Mouse (Mus musculus) kidney, adult 2 months (tissue): ENCODE measurements around the gene Tbxas1. TPM values are rescaled to one million over a fixed set of nuclear protein-coding genes. Genes with fewer than 3 reads are reported as not detected.

ENCODE experiments used
- DNase-seq: peaks from one replicate; pipeline ENCODE4 v3.0.0; 2021
- H3K27ac ChIP-seq: fragments of 200-500 bp; 2 replicates; pipeline ENCODE4 v1.5.1; 2012; ENCODE audit warnings: low read depth, low read length, control low read depth, inconsistent platforms; ENCODE audit not compliant: insufficient read depth
- H3K27me3 ChIP-seq: fragments of 200-500 bp; replicated peaks from 2 replicates; pipeline ENCODE4 v1.6.1; 2012; ENCODE audit warnings: mild to moderate bottlenecking, moderate library complexity, low read length, inconsistent platforms; ENCODE audit not compliant: control insufficient read depth, insufficient read depth
- H3K36me3 ChIP-seq: fragments of 200-500 bp; 2 replicates; pipeline ENCODE4 v1.6.1; 2012; ENCODE audit warnings: mild to moderate bottlenecking, moderate library complexity, low read length, inconsistent platforms; ENCODE audit not compliant: control insufficient read depth, insufficient read depth
- H3K4me1 ChIP-seq: fragments of 200-500 bp; 2 replicates; pipeline ENCODE4 v1.6.1; 2011; ENCODE audit warnings: low read length; ENCODE audit not compliant: control insufficient read depth, insufficient read depth
- H3K4me3 ChIP-seq: fragments of 200-500 bp; 2 replicates; pipeline ENCODE4 v1.5.1; 2011; ENCODE audit warnings: mild to moderate bottlenecking, low read depth, low read length, control low read depth; ENCODE audit not compliant: insufficient read depth
- CTCF ChIP-seq: fragments of 200-500 bp; conservative IDR thresholded peaks from 2 replicates; pipeline ENCODE4 v1.5.1; 2011; ENCODE audit warnings: low read depth, mild to moderate bottlenecking, control low read depth, low read length, moderate library complexity, mixed read lengths; ENCODE audit not compliant: insufficient read depth, insufficient read length
- POLR2A ChIP-seq: fragments of 200-500 bp; IDR thresholded peaks from one replicate; pipeline ENCODE4 v1.6.1; 2011; ENCODE audit warnings: low read depth, low read length, control low read depth
- WGBS: fragments of 180-500 bp; shearing (Covaris S2); methylation state at CpG from one replicate; pipeline ENCODE4 v1.1.7; 2018; 5-methylcytosine and 5-hydroxymethylcytosine counted together
- polyA plus RNA-seq: library from polyadenylated mRNA; depleted of rRNA; stranded (reverse); fragments of >200 nt; gene quantifications from 2 replicates; pipeline ENCODE4 v1.2.3, GENCODE M21; 2012

Gene Tbxas1
- polyA plus RNA-seq, 1 experiment = 19.5 TPM

GRCm38 (mm10) chr6:38976355-38976754, 101.2 kb downstream of the Tbxas1 start:
- WGBS = 74% methylated on average over 2 of the region's 2 CpGs
- no peaks in the 10 kb centered on the region for H3K27me3 ChIP-seq
- H3K36me3 ChIP-seq = no peaks in the 10 kb centered on the region
- TF ChIP-seq POLR2A = no peak
- no peak for TF ChIP-seq CTCF
- DNase-seq = no peak
- H3K4me1 ChIP-seq = peaks cover 25% of the 10 kb centered on the region
- H3K4me3 ChIP-seq = no peak overlapping the region
- 0 out of 2 replicates have a peak overlapping the region, but pooled peaks have one; percentile 5 for H3K27ac ChIP-seq

DNA sequence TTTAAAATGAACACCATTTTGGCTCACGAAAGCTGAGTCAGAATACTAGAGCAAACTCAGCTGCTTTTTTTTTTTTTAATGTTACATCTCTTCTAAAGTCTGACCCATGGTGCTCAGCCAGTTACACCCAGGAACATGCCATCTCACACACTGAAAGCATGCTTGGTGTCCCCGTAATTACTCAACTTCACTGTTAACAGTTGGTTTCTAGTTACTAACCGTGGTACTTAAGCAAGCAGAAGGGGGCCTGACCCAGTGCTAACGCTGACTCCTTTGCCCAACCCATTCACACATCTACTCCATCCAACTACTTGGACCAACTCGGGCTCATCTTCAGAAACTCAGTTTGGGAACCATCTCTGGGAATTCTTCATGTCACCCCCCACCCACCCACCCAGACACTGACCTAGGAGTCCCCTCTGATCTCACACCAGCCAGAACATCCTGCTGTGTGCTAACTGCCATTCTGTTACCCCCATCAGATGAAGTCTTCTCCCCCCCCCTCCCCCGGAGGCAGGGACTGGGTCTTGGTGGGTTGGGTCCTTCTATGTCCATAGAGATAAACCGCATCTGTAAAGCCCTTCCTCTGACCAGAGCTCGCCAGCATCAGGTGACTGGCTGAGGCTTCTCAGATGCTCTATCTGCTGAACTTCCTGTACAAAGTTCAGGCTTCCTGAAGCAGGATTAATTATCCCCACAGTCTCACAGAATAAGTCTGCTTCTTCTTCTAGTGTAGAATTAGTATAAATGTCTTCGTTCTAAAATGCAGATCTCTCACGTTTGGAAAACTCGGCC, 105.9 kb downstream of the Tbxas1 start:
- WGBS = 61% methylated on average over 11 of the region's 11 CpGs
- peak overlapping the region; percentile 98 for H3K27ac ChIP-seq
- no peak overlapping the region for H3K4me3 ChIP-seq
- peaks cover 13% of the 10 kb centered on the region; the same call in 1 of the 2 replicates for H3K4me1 ChIP-seq
- TF ChIP-seq POLR2A = no peak
- no peak for TF ChIP-seq CTCF
- H3K27me3 ChIP-seq = no peaks in the 10 kb centered on the region
- DNase-seq = peak; percentile 85
- H3K36me3 ChIP-seq = no peaks in the 10 kb centered on the region

- DNase-seq = no peak
- Histone ChIP-seq H3K27ac (peak overlapping the region; percentile 98), H3K27me3 (no peaks in the 10 kb centered on the region), H3K36me3 (no peaks in the 10 kb centered on the region), H3K4me1 (peaks cover 13% of the 10 kb centered on the region; the same call in 1 of the 2 replicates), H3K4me3 (no peak overlapping the region)
- no peak for TF ChIP-seq CTCF
- TF ChIP-seq POLR2A = no peak
- 78% methylated on average over 8 of the region's 8 CpGs for WGBS
Measured at GRCm38 (mm10) chr6:38982071-38982470, 106.9 kb downstream of the Tbxas1 start.

DNA sequence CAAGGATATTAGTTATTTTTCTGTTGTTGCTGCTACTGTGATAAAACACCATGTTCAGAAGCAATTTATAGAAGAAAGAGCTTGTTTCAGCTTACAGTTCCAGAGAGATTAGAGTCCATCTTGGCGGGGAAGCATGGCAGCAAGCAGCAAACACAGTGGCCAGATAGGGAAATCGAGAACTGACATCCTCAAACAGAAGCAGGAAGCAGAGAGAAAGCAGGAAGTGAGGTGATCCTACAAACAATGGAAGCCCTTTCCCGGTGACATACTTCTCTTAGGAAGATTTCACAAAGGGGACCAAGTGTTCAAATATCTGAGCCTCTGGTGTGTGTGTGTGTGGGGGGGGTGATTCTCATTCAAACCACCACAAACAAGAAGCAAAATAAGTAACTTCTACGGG, 107.5 kb downstream of the Tbxas1 start:
- Histone ChIP-seq H3K27me3 (no peaks in the 10 kb centered on the region), H3K27ac (peak overlapping the region; percentile 98), H3K4me1 (peaks cover 13% of the 10 kb centered on the region; the same call in 1 of the 2 replicates), H3K4me3 (no peak overlapping the region), H3K36me3 (no peaks in the 10 kb centered on the region)
- TF ChIP-seq POLR2A (no peak), CTCF (no peak)
- WGBS = 46% methylated on average over 4 of the region's 4 CpGs
- peak; percentile 59 for DNase-seq

GRCm38 (mm10) chr6:38983060-38983459, 107.9 kb downstream of the Tbxas1 start:
- H3K27ac ChIP-seq = peak overlapping the region; percentile 98
- no peaks in the 10 kb centered on the region for H3K27me3 ChIP-seq
- H3K4me3 ChIP-seq = peak overlapping the region; percentile 42
- peaks cover 13% of the 10 kb centered on the region; the same call in 1 of the 2 replicates for H3K4me1 ChIP-seq
- no peaks in the 10 kb centered on the region for H3K36me3 ChIP-seq
- peak; percentile 89 for DNase-seq
- WGBS = 21% methylated on average over 7 of the region's 7 CpGs
- no peak for TF ChIP-seq POLR2A
- no peak for TF ChIP-seq CTCF

DNA sequence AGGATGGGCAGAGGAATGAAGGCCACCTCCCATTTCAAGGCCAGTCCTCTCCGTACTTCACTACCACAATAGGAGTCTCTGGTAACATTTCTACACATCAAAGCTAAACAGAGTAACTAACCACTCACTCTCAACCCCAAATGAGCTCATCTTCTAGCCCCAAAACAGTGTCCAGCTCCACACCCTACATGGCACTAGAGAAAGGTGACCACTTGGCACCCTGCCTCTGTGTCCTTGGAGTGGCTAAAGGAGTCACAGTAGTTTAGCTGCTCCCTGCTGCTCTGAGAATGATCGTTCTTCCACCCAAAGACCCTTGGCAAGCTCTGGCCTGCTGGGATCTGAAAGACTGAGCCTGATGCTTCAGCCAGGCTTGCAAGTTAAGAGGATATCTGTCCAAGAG, 109.4 kb downstream of the Tbxas1 start:
- DNase-seq = peak; percentile 51
- Histone ChIP-seq H3K4me3 (peak overlapping the region; percentile 50; the same call in 1 of the 2 replicates), H3K27ac (peak overlapping the region; percentile 98), H3K27me3 (no peaks in the 10 kb centered on the region), H3K36me3 (no peaks in the 10 kb centered on the region), H3K4me1 (peaks cover 13% of the 10 kb centered on the region; the same call in 1 of the 2 replicates)
- WGBS = 60% methylated on average over 2 of the region's 2 CpGs
- TF ChIP-seq CTCF = no peak
- no peak for TF ChIP-seq POLR2A

DNA sequence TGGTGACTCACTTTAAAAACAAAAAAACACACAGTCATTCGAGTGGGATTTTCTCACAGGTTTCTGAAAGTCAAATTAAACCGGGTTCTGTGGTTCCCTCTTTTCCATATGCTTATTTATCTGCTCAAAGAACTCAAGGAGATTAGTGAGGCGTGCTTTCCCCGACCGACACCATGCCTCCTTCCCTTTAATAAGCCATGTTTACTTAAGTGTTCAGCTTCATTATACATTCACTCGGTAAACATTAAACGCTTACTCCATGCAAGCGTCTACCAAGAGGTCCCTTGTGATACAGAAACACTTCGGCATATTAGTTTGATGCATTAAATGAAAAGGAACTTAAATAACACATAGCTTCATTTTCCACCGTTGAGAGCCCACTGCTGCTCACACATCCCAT, 111.4 kb downstream of the Tbxas1 start:
- Histone ChIP-seq H3K27ac (no peak overlapping the region), H3K4me1 (peaks cover 13% of the 10 kb centered on the region; the same call in 1 of the 2 replicates), H3K27me3 (no peaks in the 10 kb centered on the region), H3K36me3 (no peaks in the 10 kb centered on the region), H3K4me3 (no peak overlapping the region)
- WGBS = 45% methylated on average over 10 of the region's 10 CpGs
- TF ChIP-seq CTCF (no peak), POLR2A (no peak)
- DNase-seq = no peak
